Mouse (Mus musculus) myocyte (in vitro differentiated cells): ENCODE measurements around the gene Col9a1.

Experiments used
- MYOG ChIP-seq, 3 experiments: IDR thresholded peaks; one replicate each; pipeline ENCODE4 v1.6.1; 2011; ENCODE audit warnings: control low read depth in 2 of 3, low read depth in 2 of 3, mild to moderate bottlenecking in 2 of 3; ENCODE audit not compliant: insufficient read length in 2 of 3, control insufficient read depth in 1 of 3, insufficient read depth in 1 of 3
- POLR2A ChIP-seq: IDR thresholded peaks from one replicate; pipeline ENCODE4 v1.6.1; 2011; ENCODE audit warnings: low read depth, mild to moderate bottlenecking, control low read depth, moderate library complexity; ENCODE audit not compliant: insufficient read length
- TCF12 ChIP-seq: IDR thresholded peaks from one replicate; pipeline ENCODE4 v1.6.1; 2011; ENCODE audit warnings: mild to moderate bottlenecking, control low read depth; ENCODE audit not compliant: poor library complexity, insufficient read depth, severe bottlenecking
- USF1 ChIP-seq: IDR thresholded peaks from one replicate; pipeline ENCODE4 v1.6.1; 2011; ENCODE audit warnings: low read depth, mild to moderate bottlenecking, control low read depth, moderate library complexity

GRCm38 (mm10) chr1:24191668-24192067, 14.3 kb downstream of the Col9a1 start:
- TF ChIP-seq POLR2A (no peak), TCF12 (no peak), MYOG (IDR thresholded peaks at IDR 0.05; ENCODE audit: control insufficient read depth in 1 of 3, insufficient read depth in 1 of 3, insufficient read length in 2 of 3, low read depth in 2 of 3) (no peak), USF1 (no peak)
